ENCODE assay signal across 22 mouse cellular contexts in genomic region chr10:38353973-38354372, GRCm38 (mm10).
"Had no signal": no experiment of that assay in that cellular context is flagged by ENCODE, and none has a peak within 500 bp of the region (broad histone marks: within the 10 kb centered on the region; RNA-seq: fewer than 3 reads in every experiment).

No protein-coding gene starts in this region.

- H3K9ac ChIP-seq: kidney, embryonic 15.5 days; limb, embryonic 12.5 days; limb, embryonic 15.5 days; liver, embryonic 14.5 days; liver, postnatal 0 days; lung, embryonic 15.5 days; midbrain, embryonic 15.5 days; stomach, embryonic 15.5 days had no signal

- DNase-seq: kidney, adult 11 months; kidney, adult 8-10 months; layer of hippocampus, postnatal 36 days; left cerebral cortex, postnatal 4 days; liver, postnatal 0 days; lung, postnatal 14 days; lung, postnatal 4 days; retina, postnatal 1 day; right cerebral cortex, postnatal 25 days; spleen, adult 18-20 months; thymus, postnatal 25 days had no signal

- H3K4me1 ChIP-seq: limb, embryonic 12.5 days; limb, embryonic 15.5 days; lung, embryonic 15.5 days; midbrain, embryonic 15.5 days had no signal

- H3K4me3 ChIP-seq: kidney, embryonic 15.5 days; left cerebral cortex, adult 2 months; limb, embryonic 12.5 days; limb, embryonic 15.5 days; lung, embryonic 15.5 days; midbrain, embryonic 15.5 days; myocyte; stomach, embryonic 15.5 days had no signal

- H3K27me3 ChIP-seq: kidney, embryonic 15.5 days; limb, embryonic 12.5 days; limb, embryonic 15.5 days; lung, embryonic 15.5 days; midbrain, embryonic 15.5 days; stomach, embryonic 15.5 days had no signal

- H3K36me3 ChIP-seq: kidney, embryonic 15.5 days; limb, embryonic 12.5 days; limb, embryonic 15.5 days; lung, embryonic 15.5 days; midbrain, embryonic 15.5 days; stomach, embryonic 15.5 days had no signal

- ATAC-seq: liver, postnatal 0 days had no signal

- H3K9me3 ChIP-seq: kidney, embryonic 15.5 days; limb, embryonic 12.5 days; limb, embryonic 15.5 days; lung, embryonic 15.5 days; midbrain, embryonic 15.5 days; stomach, embryonic 15.5 days had no signal

- H3K4me2 ChIP-seq: kidney, embryonic 15.5 days; limb, embryonic 12.5 days; limb, embryonic 15.5 days; liver, embryonic 11.5 days; lung, embryonic 15.5 days; midbrain, embryonic 11.5 days; midbrain, embryonic 15.5 days; stomach, embryonic 15.5 days had no signal

- H3K27ac ChIP-seq: kidney, embryonic 15.5 days; left cerebral cortex, adult 2 months; limb, embryonic 12.5 days; limb, embryonic 15.5 days; liver, embryonic 14.5 days; lung, embryonic 15.5 days; midbrain, embryonic 15.5 days; stomach, embryonic 15.5 days had no signal
